Comparison of ENCODE assay signal across 8 mouse cellular contexts in the genomic region with DNA sequence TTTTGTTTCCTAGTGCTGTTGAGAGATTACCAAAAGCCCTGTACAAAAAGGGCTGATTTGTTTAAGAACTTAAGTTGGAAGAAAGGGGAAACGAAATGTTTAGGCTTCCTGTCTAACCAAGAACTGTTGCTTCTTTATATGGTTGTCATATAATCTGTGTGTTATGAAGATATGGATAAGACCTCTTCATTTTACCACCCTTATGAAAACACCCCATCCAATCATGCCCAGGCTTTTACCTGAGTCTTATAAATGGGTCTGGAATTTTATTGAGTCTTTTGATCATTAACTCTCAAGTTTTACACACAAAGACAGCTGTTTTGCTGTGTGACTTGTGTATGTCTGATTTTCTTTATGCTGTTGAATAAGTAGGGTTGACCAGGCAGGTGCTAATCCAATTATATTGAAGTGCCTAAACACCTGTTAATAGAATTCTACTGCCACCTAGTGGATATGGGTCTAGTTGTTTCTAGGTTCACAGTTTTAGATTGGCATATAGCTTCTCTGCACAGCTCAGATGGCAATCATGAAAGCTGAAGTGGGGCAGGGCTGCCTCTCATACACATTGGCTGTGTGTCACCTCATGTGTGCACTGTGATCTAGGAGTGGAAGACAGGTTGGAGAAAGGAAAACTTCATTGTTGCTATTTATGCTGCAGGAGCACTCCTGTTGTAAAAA. TPM values are rescaled to one million over a fixed set of nuclear protein-coding genes. Genes with fewer than 3 reads are reported as not detected.
A peak's percentile ranks its signal among the peaks of the same experiment; 100 is the strongest.
DNase-seq lines count a peak whose midpoint lies in the region; ATAC-seq lines count a peak whose summit lies in the region.

No protein-coding gene starts in this region.

- no peak overlapping the region for H3K4me2 ChIP-seq in intestine, embryonic 15.5 days (replicated peaks)

- peaks cover 2% of the 10 kb centered on the region; the same call in 1 of the 2 replicates for H3K36me3 ChIP-seq in intestine, embryonic 15.5 days

- no peaks in the 10 kb centered on the region for H3K27me3 ChIP-seq in intestine, embryonic 15.5 days (replicated peaks)

- H3K27ac ChIP-seq in intestine, embryonic 15.5 days: no peak overlapping the region

- DNase-seq in layer of hippocampus, adult 9-10 months (ENCODE audit: low spot score): peak; percentile 63
- no peak for DNase-seq in layer of hippocampus, adult 9-11 months
- peak; percentile 55 for DNase-seq in Muller cell, postnatal 12 days (ENCODE audit: inconsistent ontology term)
- peak; percentile 69 for DNase-seq in embryo, embryonic 10 days (ENCODE audit: low spot score)
- DNase-seq in thymus, postnatal 4 days: peak; percentile 23
- DNase-seq in layer of hippocampus, postnatal 25 days (ENCODE audit: extremely low spot score in 1 of 2, low spot score in 1 of 2): no peak

- H3K4me3 ChIP-seq in intestine, embryonic 15.5 days (replicated peaks): no peak overlapping the region

- H3K4me1 ChIP-seq in intestine, embryonic 15.5 days (replicated peaks): no peaks in the 10 kb centered on the region

- peak; percentile 62; the same call in 1 of the 2 replicates for ATAC-seq in intestine, embryonic 15.5 days
- ATAC-seq in megakaryocyte progenitor cell, adult 5-6 weeks (replicated peaks; ENCODE audit: poor library complexity): peak; percentile 96

- H3K9ac ChIP-seq in intestine, embryonic 15.5 days: no peak overlapping the region

- 73% methylated on average over 1 of the region's 1 CpGs for WGBS in intestine, embryonic 15.5 days

- no peaks in the 10 kb centered on the region for H3K9me3 ChIP-seq in intestine, embryonic 15.5 days

RNA-seq across cellular contexts. Expression of a gene that starts 57.4 kb away (rescaled TPM):
- 221 and 262 TPM in 2 replicates for polyA plus RNA-seq in intestine, embryonic 15.5 days (2015; fragmentation: Nextera tagmentation; extraction: Ambion mirVana)
- total RNA-seq in megakaryocyte progenitor cell, adult 5-6 weeks (2015): 186 and 197 TPM in 2 replicates
- 263 and 294 TPM in 2 replicates for total RNA-seq in megakaryocyte progenitor cell, adult 5-6 weeks (2017)
- total RNA-seq in layer of hippocampus, postnatal 25 days (2021): 100 to 1,000 TPM; 281 to 289 TPM

Comparison
In these comparisons a context has a peak if more than half of its experiments do, and no peak if none do; other contexts are left out.
1. DNase-seq: peak in layer of hippocampus, adult 9-10 months (single experiment), Muller cell, postnatal 12 days (single experiment), embryo, embryonic 10 days (single experiment) and thymus, postnatal 4 days (single experiment); none in layer of hippocampus, adult 9-11 months (single experiment) and layer of hippocampus, postnatal 25 days (0 of 2).